Mouse (Mus musculus): ENCODE data around the gene Gm12185. TPM values are rescaled to one million over a fixed set of nuclear protein-coding genes. Genes with fewer than 3 reads are reported as not detected.

Gene Gm12185
- 0.06 TPM in 1 of 2 replicates, not detected in the other for polyA plus RNA-seq (2015; fragmentation: Nextera tagmentation; extraction: Ambion mirVana)

GRCm38 (mm10) chr11:48991740-48992520 is at the start of gene Gm12185:
Gene Gm12185, minus strand, starts transcription at chr11:48992226.

GRCm38 (mm10) chr11:48994018-48994417 is 2.0 kb upstream of the Gm12185 start, which contains the start of gene Tgtp1:
Gene Tgtp1, minus strand, starts transcription at chr11:48994172.

GRCm38 (mm10) chr11:48979251-48979650 is 12.8 kb downstream of the Gm12185 start, which contains the start of gene 9930111J21Rik1:
Gene 9930111J21Rik1, minus strand, starts transcription at chr11:48979398.

DNA sequence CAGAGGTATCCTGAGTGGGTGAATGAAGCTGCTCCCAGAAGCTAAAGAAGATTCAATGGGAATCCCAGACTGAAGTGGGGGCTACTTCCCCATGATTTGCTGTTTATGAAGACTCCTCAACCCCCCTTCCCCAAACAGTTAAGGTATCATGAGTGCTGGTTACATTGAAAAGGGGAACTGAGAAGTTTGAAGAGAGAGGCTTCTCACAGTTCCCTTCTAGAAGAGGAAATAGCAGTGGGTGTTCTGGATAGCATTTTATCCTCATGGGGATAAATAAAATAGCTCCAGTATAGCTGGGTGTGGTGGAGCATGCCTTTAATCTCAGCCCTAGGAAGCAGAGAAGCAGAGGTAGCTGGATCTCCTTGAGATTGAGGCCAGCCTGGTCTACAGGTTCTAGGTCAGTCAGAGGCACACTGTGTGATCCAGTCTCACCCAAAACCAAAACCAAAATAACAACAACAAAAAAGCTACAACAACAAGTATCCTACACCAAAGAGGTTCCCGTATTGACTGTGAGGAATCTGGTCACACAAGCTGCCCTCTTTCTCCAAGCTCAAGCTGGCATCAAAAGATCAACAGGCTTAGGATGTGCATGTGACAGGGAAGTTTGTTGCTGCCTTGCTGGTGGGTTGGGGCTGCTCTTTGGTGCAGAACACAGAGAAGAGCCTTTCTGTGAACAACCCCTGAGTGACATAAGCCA is 13.6 kb downstream of the Gm12185 start, which contains the start of gene Olfr56:
Gene Olfr56, plus strand, starts transcription at position 650 of the 700 bp plus-strand sequence.

DNA sequence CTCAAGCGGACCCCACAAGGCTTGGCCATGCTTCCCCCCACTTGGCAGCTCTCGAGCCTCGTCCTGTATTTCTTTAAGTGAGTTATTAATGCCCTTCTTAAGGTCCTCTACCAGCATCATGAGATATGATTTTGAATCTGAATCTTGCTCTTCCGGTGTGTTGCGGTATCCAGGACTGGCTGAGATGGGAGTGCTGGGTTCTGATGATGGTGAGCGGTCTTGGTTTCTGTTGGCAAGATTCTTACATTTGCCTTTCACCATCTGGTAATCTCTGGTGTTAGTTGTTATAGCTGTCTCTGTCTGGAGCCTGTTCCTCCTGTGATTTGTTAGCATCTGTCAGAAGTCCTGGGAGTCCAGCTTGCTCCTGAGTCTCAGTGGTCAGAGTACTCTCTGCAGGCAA is 45.9 kb downstream of the Gm12185 start, which contains the start of gene Psme2b:
Gene Psme2b, minus strand, starts transcription at position 101 of the 400 bp plus-strand sequence.

DNA sequence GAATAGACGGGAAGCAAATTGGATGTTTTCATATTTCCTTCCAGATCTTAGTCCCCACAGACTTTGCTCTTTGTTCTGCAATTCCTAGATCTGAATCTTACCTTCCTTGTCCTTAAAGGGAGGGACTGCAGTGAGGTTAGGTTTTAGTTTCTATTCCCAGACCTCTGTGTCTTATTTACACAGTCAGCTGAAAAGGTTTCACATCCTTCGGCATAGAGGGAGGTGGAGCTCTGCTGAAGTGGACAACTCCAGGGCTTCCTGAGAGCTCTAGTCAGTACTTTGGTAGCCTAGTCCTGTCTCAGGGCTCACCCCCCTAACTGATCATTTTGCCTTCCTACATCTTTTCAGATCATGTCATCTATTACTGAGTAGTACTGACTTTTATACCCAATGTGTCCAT is 90.0 kb downstream of the Gm12185 start, which contains the start of gene Gm5431:
Gene Gm5431, minus strand, starts transcription at position 194 of the 400 bp plus-strand sequence.

GRCm38 (mm10) chr11:48871201-48871772 is 120.7 kb downstream of the Gm12185 start, which contains the start of gene Irgm1:
Gene Irgm1, minus strand, starts transcription at chr11:48871683.

Other genes starting within 250 kb of the Gm12185 start
- gene Rack1, start 191.9 kb downstream of the Gm12185 start, polyA plus RNA-seq (2015; fragmentation: Nextera tagmentation; extraction: Ambion mirVana), result 835 and 855 TPM in 2 replicates
- 4.2 and 5.0 TPM in 2 replicates for gene Trim41, start 174.9 kb downstream of the Gm12185 start, polyA plus RNA-seq (2015; fragmentation: Nextera tagmentation; extraction: Ambion mirVana)
- 0.73 and 0.81 TPM in 2 replicates for gene Trim7, start 166.1 kb downstream of the Gm12185 start, polyA plus RNA-seq (2015; fragmentation: Nextera tagmentation; extraction: Ambion mirVana)
- 2.4 and 2.8 TPM in 2 replicates for gene Gm12184, start 165.6 kb downstream of the Gm12185 start, polyA plus RNA-seq (2015; fragmentation: Nextera tagmentation; extraction: Ambion mirVana)
- 34.7 and 45.0 TPM in 2 replicates for gene Irgm1, start 120.5 kb downstream of the Gm12185 start, polyA plus RNA-seq (2015; fragmentation: Nextera tagmentation; extraction: Ambion mirVana)
- 0.29 and 0.42 TPM in 2 replicates for gene Gm5431, start 90.0 kb downstream of the Gm12185 start, polyA plus RNA-seq (2015; fragmentation: Nextera tagmentation; extraction: Ambion mirVana)
- gene Psme2b, start 46.0 kb downstream of the Gm12185 start, polyA plus RNA-seq (2015; fragmentation: Nextera tagmentation; extraction: Ambion mirVana), result 5.9 and 8.4 TPM in 2 replicates
- gene Olfr56, start 13.3 kb downstream of the Gm12185 start, polyA plus RNA-seq (2015; fragmentation: Nextera tagmentation; extraction: Ambion mirVana), result 0.26 and 0.39 TPM in 2 replicates
- gene 9930111J21Rik1, start 12.8 kb downstream of the Gm12185 start, polyA plus RNA-seq (2015; fragmentation: Nextera tagmentation; extraction: Ambion mirVana), result 2.0 TPM in 2 replicates
- 3.0 and 4.5 TPM in 2 replicates for gene Tgtp1, start 1.9 kb upstream of the Gm12185 start, polyA plus RNA-seq (2015; fragmentation: Nextera tagmentation; extraction: Ambion mirVana)
- gene 9930111J21Rik2, start 59.0 kb upstream of the Gm12185 start, polyA plus RNA-seq (2015; fragmentation: Nextera tagmentation; extraction: Ambion mirVana), result 3.0 and 4.7 TPM in 2 replicates
- 5.2 and 8.0 TPM in 2 replicates for gene Tgtp2, start 72.0 kb upstream of the Gm12185 start, polyA plus RNA-seq (2015; fragmentation: Nextera tagmentation; extraction: Ambion mirVana)
- 14.6 and 19.2 TPM in 2 replicates for gene Ifi47, start 84.4 kb upstream of the Gm12185 start, polyA plus RNA-seq (2015; fragmentation: Nextera tagmentation; extraction: Ambion mirVana)
- 0.05 and 0.25 TPM in 2 replicates for gene Olfr1396, start 122.6 kb upstream of the Gm12185 start, polyA plus RNA-seq (2015; fragmentation: Nextera tagmentation; extraction: Ambion mirVana)
- not detected in 2 replicates for gene Olfr1395, start 150.0 kb upstream of the Gm12185 start, polyA plus RNA-seq (2015; fragmentation: Nextera tagmentation; extraction: Ambion mirVana)
- gene Olfr1394, start 162.2 kb upstream of the Gm12185 start, polyA plus RNA-seq (2015; fragmentation: Nextera tagmentation; extraction: Ambion mirVana), result not detected in 2 replicates
- 2.3 and 3.0 TPM in 2 replicates for gene Btnl9, start 194.9 kb upstream of the Gm12185 start, polyA plus RNA-seq (2015; fragmentation: Nextera tagmentation; extraction: Ambion mirVana)
- gene Zfp62, start 211.1 kb upstream of the Gm12185 start, polyA plus RNA-seq (2015; fragmentation: Nextera tagmentation; extraction: Ambion mirVana), result 14.1 and 14.2 TPM in 2 replicates